Mouse (Mus musculus): Measurements from ENCODE around the gene Fam166a. TPM values are rescaled to one million over a fixed set of nuclear protein-coding genes. Genes with fewer than 3 reads are reported as not detected.
A peak's percentile ranks its signal among the peaks of the same experiment; 100 is the strongest.

Fam166a gene
- polyA plus RNA-seq, 1 experiment from 2014 or later, result 0.78 TPM

GRCm38 (mm10) chr2:25265897-25266656, 47.5 kb downstream of the Fam166a start:
- peaks cover 32% of the 10 kb centered on the region for H3K36me3 ChIP-seq (ENCODE audit: control insufficient read depth, insufficient read depth)
- WGBS, result 32% methylated on average over 6 of the region's 6 CpGs

GRCm38 (mm10) chr2:25266720-25267119, 48.2 kb downstream of the Fam166a start:
- Histone ChIP-seq H3K27ac (ENCODE audit: low read depth, low read length) (peak overlapping the region; percentile 93), H3K4me1 (replicated peaks; ENCODE audit: control insufficient read depth, insufficient read depth, low read length) (peaks cover 7% of the 10 kb centered on the region), H3K36me3 (ENCODE audit: control insufficient read depth, insufficient read depth) (peaks cover 33% of the 10 kb centered on the region), H3K4me2 (replicated peaks; ENCODE audit: low read depth) (peak overlapping the region; percentile 94), H3K9ac (ENCODE audit: low read depth, low read length) (peak overlapping the region; percentile 61), H3K27me3 (replicated peaks; ENCODE audit: control insufficient read depth, insufficient read depth, low read length) (no peaks in the 10 kb centered on the region), H3K9me3 (ENCODE audit: control insufficient read depth) (no peaks in the 10 kb centered on the region), H3K4me3 (ENCODE audit: low read depth, low read length) (0 out of 2 replicates have a peak overlapping the region, but pooled peaks have one; percentile 92)
- 9% methylated on average over 2 of the region's 2 CpGs for WGBS
- no peak for TF ChIP-seq CTCF (IDR thresholded peaks at IDR 0.05; ENCODE audit: low read depth)
- no peak for ATAC-seq

More at GRCm38 (mm10) chr2:25265897-25266656, 47.5 kb downstream of the Fam166a start:
- Histone ChIP-seq H3K4me1 (replicated peaks; ENCODE audit: control insufficient read depth, insufficient read depth, low read length) (peaks cover 1% of the 10 kb centered on the region), H3K9ac (ENCODE audit: low read depth, low read length) (peak overlapping the region; percentile 61), H3K9me3 (ENCODE audit: control insufficient read depth) (no peaks in the 10 kb centered on the region), H3K27me3 (replicated peaks; ENCODE audit: control insufficient read depth, insufficient read depth, low read length) (no peaks in the 10 kb centered on the region), H3K4me2 (replicated peaks; ENCODE audit: low read depth) (peak overlapping the region; percentile 94), H3K4me3 (ENCODE audit: low read depth, low read length) (peak overlapping the region; percentile 92), H3K27ac (ENCODE audit: low read depth, low read length) (peak overlapping the region; percentile 93)
- ATAC-seq, result peak; percentile 59
- TF ChIP-seq CTCF (IDR thresholded peaks at IDR 0.05; ENCODE audit: low read depth), result no peak

GRCm38 (mm10) chr2:25267241-25267640, 48.7 kb downstream of the Fam166a start:
- 0 out of 2 replicates have a peak overlapping the region, but pooled peaks have one; percentile 92 for H3K4me3 ChIP-seq (ENCODE audit: low read depth, low read length)
- peak overlapping the region; percentile 93 for H3K27ac ChIP-seq (ENCODE audit: low read depth, low read length)
- H3K9ac ChIP-seq (ENCODE audit: low read depth, low read length), result 0 out of 2 replicates have a peak overlapping the region, but pooled peaks have one; percentile 61
- H3K27me3 ChIP-seq (replicated peaks; ENCODE audit: control insufficient read depth, insufficient read depth, low read length), result no peaks in the 10 kb centered on the region
- peaks cover 7% of the 10 kb centered on the region for H3K4me1 ChIP-seq (replicated peaks; ENCODE audit: control insufficient read depth, insufficient read depth, low read length)
- peaks cover 33% of the 10 kb centered on the region for H3K36me3 ChIP-seq (ENCODE audit: control insufficient read depth, insufficient read depth)
- ATAC-seq, result 0 out of 2 replicates have a peak, but pooled peaks have one; percentile 1
- TF ChIP-seq CTCF (IDR thresholded peaks at IDR 0.05; ENCODE audit: low read depth), result peak; percentile 26; the same call in 1 of the 2 replicates
- H3K4me2 ChIP-seq (replicated peaks; ENCODE audit: low read depth), result peak overlapping the region; percentile 94
- H3K9me3 ChIP-seq (ENCODE audit: control insufficient read depth), result no peaks in the 10 kb centered on the region

GRCm38 (mm10) chr2:25267746-25268309, 49.3 kb downstream of the Fam166a start:
- peak overlapping the region; percentile 94 for H3K4me2 ChIP-seq (replicated peaks; ENCODE audit: low read depth)
- WGBS, result 68% methylated on average over 4 of the region's 4 CpGs

More at GRCm38 (mm10) chr2:25267746-25268309, 49.3 kb downstream of the Fam166a start:
- ATAC-seq, result no peak
- peaks cover 7% of the 10 kb centered on the region for H3K4me1 ChIP-seq (replicated peaks; ENCODE audit: control insufficient read depth, insufficient read depth, low read length)
- no peaks in the 10 kb centered on the region for H3K27me3 ChIP-seq (replicated peaks; ENCODE audit: control insufficient read depth, insufficient read depth, low read length)
- H3K36me3 ChIP-seq (ENCODE audit: control insufficient read depth, insufficient read depth), result peaks cover 33% of the 10 kb centered on the region
- no peak overlapping the region for H3K4me3 ChIP-seq (ENCODE audit: low read depth, low read length)
- TF ChIP-seq CTCF (IDR thresholded peaks at IDR 0.05; ENCODE audit: low read depth), result no peak
- peak overlapping the region; percentile 93 for H3K27ac ChIP-seq (ENCODE audit: low read depth, low read length)
- H3K9me3 ChIP-seq (ENCODE audit: control insufficient read depth), result no peaks in the 10 kb centered on the region
- H3K9ac ChIP-seq (ENCODE audit: low read depth, low read length), result peak overlapping the region; percentile 61; the same call in 1 of the 2 replicates

Other genes with a start within 250 kb of the Fam166a start
- gene Mrpl41, start 243.6 kb upstream of the Fam166a start, polyA plus RNA-seq (2015; fragmentation: Nextera tagmentation; extraction: Ambion mirVana), result 154 and 159 TPM in 2 replicates
- gene Pnpla7, start 242.7 kb upstream of the Fam166a start, polyA plus RNA-seq (2015; fragmentation: Nextera tagmentation; extraction: Ambion mirVana), result 16.7 and 18.9 TPM in 2 replicates
- 17.0 and 17.6 TPM in 2 replicates for gene Nsmf, start 164.4 kb upstream of the Fam166a start, polyA plus RNA-seq (2015; fragmentation: Nextera tagmentation; extraction: Ambion mirVana)
- 24.6 and 25.9 TPM in 2 replicates for gene Entpd8, start 138.4 kb upstream of the Fam166a start, polyA plus RNA-seq (2015; fragmentation: Nextera tagmentation; extraction: Ambion mirVana)
- gene Noxa1, start 123.6 kb upstream of the Fam166a start, polyA plus RNA-seq (2015; fragmentation: Nextera tagmentation; extraction: Ambion mirVana), result 3.3 and 5.8 TPM in 2 replicates
- 15.9 and 16.5 TPM in 2 replicates for gene Nrarp, start 38.0 kb upstream of the Fam166a start, polyA plus RNA-seq (2015; fragmentation: Nextera tagmentation; extraction: Ambion mirVana)
- 12.0 and 12.6 TPM in 2 replicates for gene Tor4a, start 21.9 kb upstream of the Fam166a start, polyA plus RNA-seq (2015; fragmentation: Nextera tagmentation; extraction: Ambion mirVana)
- 41.4 and 45.6 TPM in 2 replicates for gene Nelfb, start 7.3 kb upstream of the Fam166a start, polyA plus RNA-seq (2015; fragmentation: Nextera tagmentation; extraction: Ambion mirVana)
- gene Stpg3, start 4.1 kb upstream of the Fam166a start, polyA plus RNA-seq (2015; fragmentation: Nextera tagmentation; extraction: Ambion mirVana), result not detected in 2 replicates
- 453 and 466 TPM in 2 replicates for gene Tubb4b, start 6.0 kb downstream of the Fam166a start, polyA plus RNA-seq (2015; fragmentation: Nextera tagmentation; extraction: Ambion mirVana)
- 34.0 and 37.6 TPM in 2 replicates for gene Slc34a3, start 15.6 kb downstream of the Fam166a start, polyA plus RNA-seq (2015; fragmentation: Nextera tagmentation; extraction: Ambion mirVana)
- gene Rnf224, start 18.0 kb downstream of the Fam166a start, polyA plus RNA-seq (2015; fragmentation: Nextera tagmentation; extraction: Ambion mirVana), result 0.09 and 0.25 TPM in 2 replicates
- 51.9 and 59.4 TPM in 2 replicates for gene Rnf208, start 23.5 kb downstream of the Fam166a start, polyA plus RNA-seq (2015; fragmentation: Nextera tagmentation; extraction: Ambion mirVana)
- gene Cysrt1, start 23.7 kb downstream of the Fam166a start, polyA plus RNA-seq (2015; fragmentation: Nextera tagmentation; extraction: Ambion mirVana), result 16.5 and 20.7 TPM in 2 replicates
- gene AL732309.1, start 28.1 kb downstream of the Fam166a start, polyA plus RNA-seq (2015; fragmentation: Nextera tagmentation; extraction: Ambion mirVana), result 10.4 and 12.3 TPM in 2 replicates
- 40.3 and 44.9 TPM in 2 replicates for gene Tmem203, start 36.7 kb downstream of the Fam166a start, polyA plus RNA-seq (2015; fragmentation: Nextera tagmentation; extraction: Ambion mirVana)
- gene Tprn, start 43.9 kb downstream of the Fam166a start, polyA plus RNA-seq (2015; fragmentation: Nextera tagmentation; extraction: Ambion mirVana), result 62.0 and 68.3 TPM in 2 replicates
- 105 and 108 TPM in 2 replicates for gene Ssna1, start 53.7 kb downstream of the Fam166a start, polyA plus RNA-seq (2015; fragmentation: Nextera tagmentation; extraction: Ambion mirVana)
- 41.6 and 43.4 TPM in 2 replicates for gene Anapc2, start 53.7 kb downstream of the Fam166a start, polyA plus RNA-seq (2015; fragmentation: Nextera tagmentation; extraction: Ambion mirVana)
- not detected in 2 replicates for gene Tmem210, start 69.4 kb downstream of the Fam166a start, polyA plus RNA-seq (2015; fragmentation: Nextera tagmentation; extraction: Ambion mirVana)
- gene Lrrc26, start 71.2 kb downstream of the Fam166a start, polyA plus RNA-seq (2015; fragmentation: Nextera tagmentation; extraction: Ambion mirVana), result 5.5 and 6.6 TPM in 2 replicates
- 0.78 and 0.90 TPM in 2 replicates for gene Grin1, start 100.4 kb downstream of the Fam166a start, polyA plus RNA-seq (2015; fragmentation: Nextera tagmentation; extraction: Ambion mirVana)
- gene Man1b1, start 113.6 kb downstream of the Fam166a start, polyA plus RNA-seq (2015; fragmentation: Nextera tagmentation; extraction: Ambion mirVana), result 44.7 and 50.2 TPM in 2 replicates
- 120 and 129 TPM in 2 replicates for gene Dpp7, start 137.6 kb downstream of the Fam166a start, polyA plus RNA-seq (2015; fragmentation: Nextera tagmentation; extraction: Ambion mirVana)
- 668 and 708 TPM in 2 replicates for gene Uap1l1, start 146.9 kb downstream of the Fam166a start, polyA plus RNA-seq (2015; fragmentation: Nextera tagmentation; extraction: Ambion mirVana)
- gene Sapcd2, start 153.6 kb downstream of the Fam166a start, polyA plus RNA-seq (2015; fragmentation: Nextera tagmentation; extraction: Ambion mirVana), result 112 and 129 TPM in 2 replicates
- 33.9 and 38.1 TPM in 2 replicates for gene Entpd2, start 177.1 kb downstream of the Fam166a start, polyA plus RNA-seq (2015; fragmentation: Nextera tagmentation; extraction: Ambion mirVana)
- gene Npdc1, start 180.6 kb downstream of the Fam166a start, polyA plus RNA-seq (2015; fragmentation: Nextera tagmentation; extraction: Ambion mirVana), result 49.2 and 52.3 TPM in 2 replicates
- gene Fut7, start 204.5 kb downstream of the Fam166a start, polyA plus RNA-seq (2015; fragmentation: Nextera tagmentation; extraction: Ambion mirVana), result 0.26 and 0.27 TPM in 2 replicates
- 1.1 and 1.3 TPM in 2 replicates for gene Abca2, start 210.0 kb downstream of the Fam166a start, polyA plus RNA-seq (2015; fragmentation: Nextera tagmentation; extraction: Ambion mirVana)
- 2.0 and 2.8 TPM in 2 replicates for gene Clic3, start 238.1 kb downstream of the Fam166a start, polyA plus RNA-seq (2015; fragmentation: Nextera tagmentation; extraction: Ambion mirVana)
- gene Paxx, start 242.3 kb downstream of the Fam166a start, polyA plus RNA-seq (2015; fragmentation: Nextera tagmentation; extraction: Ambion mirVana), result 41.2 and 46.2 TPM in 2 replicates